ENCODE assay signal across 9 mouse cellular contexts in the genomic region with DNA sequence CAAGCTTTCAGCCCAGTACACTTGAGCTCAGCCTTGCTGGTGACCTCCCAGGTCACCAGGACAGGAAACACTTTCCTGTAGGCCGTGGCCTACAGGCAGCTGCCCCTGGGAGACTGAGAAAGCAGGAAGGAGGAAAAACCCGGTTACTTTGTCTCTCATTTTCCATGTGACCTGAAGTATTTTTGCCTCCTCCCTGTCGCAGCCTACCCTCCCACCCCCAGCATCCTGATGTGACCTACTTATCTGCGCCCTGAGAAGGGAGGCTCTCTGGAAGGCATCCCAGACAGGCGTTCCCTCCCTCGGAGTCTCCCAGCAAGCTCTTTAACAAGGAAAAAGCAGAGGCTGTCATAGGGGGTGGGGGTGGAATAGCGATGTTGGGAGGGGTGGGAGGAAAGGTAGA. TPM values are rescaled to one million over a fixed set of nuclear protein-coding genes. Genes with fewer than 3 reads are reported as not detected.
DNase-seq lines count a peak whose midpoint lies in the region; ATAC-seq and TF ChIP-seq lines count a peak whose summit lies in the region.
"Had no signal": no experiment of that assay in that cellular context is flagged by ENCODE, and none has a peak within 500 bp of the region (broad histone marks: within the 10 kb centered on the region; RNA-seq: fewer than 3 reads in every experiment).

No protein-coding gene starts in this region.

- no peak overlapping the region for H3K4me3 ChIP-seq in midbrain, postnatal 0 days (ENCODE audit: low read depth, low read length)
- H3K4me3 ChIP-seq in midbrain, embryonic 15.5 days = no peak overlapping the region
- no peak overlapping the region for H3K4me3 ChIP-seq in hindbrain, embryonic 12.5 days
- H3K4me3 ChIP-seq: limb, embryonic 12.5 days had no signal

- H3K9me3 ChIP-seq in midbrain, postnatal 0 days (ENCODE audit: low read length) = no peaks in the 10 kb centered on the region
- no peaks in the 10 kb centered on the region for H3K9me3 ChIP-seq in midbrain, embryonic 15.5 days
- H3K9me3 ChIP-seq in hindbrain, embryonic 12.5 days (replicated peaks) = no peaks in the 10 kb centered on the region
- H3K9me3 ChIP-seq: limb, embryonic 12.5 days had no signal

- no peaks in the 10 kb centered on the region for H3K36me3 ChIP-seq in midbrain, postnatal 0 days (ENCODE audit: insufficient read depth, low read length)
- no peaks in the 10 kb centered on the region for H3K36me3 ChIP-seq in midbrain, embryonic 15.5 days (replicated peaks)
- no peaks in the 10 kb centered on the region for H3K36me3 ChIP-seq in hindbrain, embryonic 12.5 days
- H3K36me3 ChIP-seq: limb, embryonic 12.5 days had no signal

- H3K4me1 ChIP-seq in midbrain, postnatal 0 days (ENCODE audit: insufficient read depth, low read length) = no peaks in the 10 kb centered on the region; the same call in 1 of the 2 replicates
- peaks cover 10% of the 10 kb centered on the region for H3K4me1 ChIP-seq in midbrain, embryonic 15.5 days
- H3K4me1 ChIP-seq in hindbrain, embryonic 12.5 days = peaks cover 19% of the 10 kb centered on the region

- no peak overlapping the region for H3K27ac ChIP-seq in midbrain, postnatal 0 days (ENCODE audit: low read depth, low read length)
- H3K27ac ChIP-seq in midbrain, embryonic 15.5 days = no peak overlapping the region
- H3K27ac ChIP-seq in hindbrain, embryonic 12.5 days = no peak overlapping the region
- H3K27ac ChIP-seq: limb, embryonic 12.5 days had no signal

- no peak for ATAC-seq in midbrain, postnatal 0 days (ENCODE audit: low FRiP score)
- ATAC-seq in midbrain, embryonic 15.5 days (replicated peaks) = no peak
- ATAC-seq in hindbrain, embryonic 12.5 days (ENCODE audit: low FRiP score) = no peak

- H3K9ac ChIP-seq in midbrain, postnatal 0 days (replicated peaks; ENCODE audit: low read length, poor library complexity, severe bottlenecking) = no peak overlapping the region
- no peak overlapping the region for H3K9ac ChIP-seq in midbrain, embryonic 15.5 days
- H3K9ac ChIP-seq in hindbrain, embryonic 12.5 days = no peak overlapping the region
- H3K9ac ChIP-seq: limb, embryonic 12.5 days had no signal

- WGBS in midbrain, postnatal 0 days = 35% methylated on average over 7 of the region's 7 CpGs
- WGBS in midbrain, embryonic 15.5 days = 42% methylated on average over 7 of the region's 7 CpGs
- WGBS in hindbrain, embryonic 12.5 days = 20% methylated on average over 6 of the region's 7 CpGs

- H3K4me2 ChIP-seq in midbrain, postnatal 0 days (ENCODE audit: low read depth, low read length, poor library complexity, severe bottlenecking) = no peak overlapping the region
- H3K4me2 ChIP-seq in midbrain, embryonic 15.5 days = no peak overlapping the region
- no peak overlapping the region for H3K4me2 ChIP-seq in hindbrain, embryonic 12.5 days (replicated peaks)
- H3K4me2 ChIP-seq: limb, embryonic 12.5 days had no signal

- H3K27me3 ChIP-seq in midbrain, postnatal 0 days (ENCODE audit: insufficient read depth, low read length) = no peaks in the 10 kb centered on the region
- no peaks in the 10 kb centered on the region for H3K27me3 ChIP-seq in midbrain, embryonic 15.5 days (replicated peaks)
- H3K27me3 ChIP-seq in hindbrain, embryonic 12.5 days = no peaks in the 10 kb centered on the region
- H3K27me3 ChIP-seq: limb, embryonic 12.5 days had no signal

- peak; percentile 35 for DNase-seq in midbrain, postnatal 0 days (ENCODE audit: low spot score)
- DNase-seq in cerebellum, postnatal 25 days = peak; percentile 33 to 51
- DNase-seq in heart, adult 9 months (ENCODE audit: low spot score in 2 of 2) = peak; percentile 91 to 92
- peak; percentile 66 for DNase-seq in layer of hippocampus, adult 9-11 months
- DNase-seq in lung, postnatal 4 days = peak; percentile 62 to 77
- DNase-seq in thymus, postnatal 10 days (ENCODE audit: low spot score in 2 of 2) = no peak

- no peak for TF ChIP-seq CTCF in midbrain, postnatal 0 days (IDR thresholded peaks at IDR 0.05)

RNA-seq across cellular contexts. Expression of a gene that starts 16.0 kb away (rescaled TPM):
- total RNA-seq in midbrain, postnatal 0 days (2014; rRNA removed) = not detected in 2 replicates
- polyA plus RNA-seq in midbrain, postnatal 0 days (2015; fragmentation: Nextera tagmentation; extraction: Ambion mirVana) = not detected in 2 replicates
- polyA plus RNA-seq in midbrain, embryonic 15.5 days (2015; fragmentation: Nextera tagmentation; extraction: Ambion mirVana) = not detected in 2 replicates
- 0.39 TPM in 1 of 2 replicates, not detected in the other for polyA plus RNA-seq in hindbrain, embryonic 12.5 days (2016; fragmentation: Nextera tagmentation; extraction: Ambion mirVana)
- polyA plus RNA-seq: limb, embryonic 12.5 days had no signal

Comparison
In these comparisons a context has a peak if more than half of its experiments do, and no peak if none do; other contexts are left out.
1. DNase-seq: peak in midbrain, postnatal 0 days (single experiment), cerebellum, postnatal 25 days (2 of 2), heart, adult 9 months (2 of 2), layer of hippocampus, adult 9-11 months (single experiment) and lung, postnatal 4 days (2 of 2); none in thymus, postnatal 10 days (0 of 2).